Mouse (Mus musculus): ENCODE results near the gene Gm10320. TPM values are rescaled to one million over a fixed set of nuclear protein-coding genes. Genes with fewer than 3 reads are reported as not detected.

Gm10320 gene
- polyA plus RNA-seq, 2 experiments, result 0.85 to 0.96 TPM

GRCm38 (mm10) chr13:98512066-98512465 lies 20.3 kb upstream of the Gm10320 start:
- Histone ChIP-seq H3K27ac (no peak overlapping the region), H3K9me3 (ENCODE audit: control insufficient read depth, low read length) (no peaks in the 10 kb centered on the region), H3K36me3 (replicated peaks; ENCODE audit: control insufficient read depth, insufficient read depth, low read depth) (no peaks in the 10 kb centered on the region), H3K4me2 (ENCODE audit: low read depth) (no peak overlapping the region), H3K9ac (replicated peaks) (no peak overlapping the region), H3K4me1 (replicated peaks; ENCODE audit: control insufficient read depth in 2 of 2, insufficient read depth in 2 of 2, low read length in 1 of 2) (no peaks in the 10 kb centered on the region), H3K27me3 (ENCODE audit: control insufficient read depth, insufficient read depth, low read length) (peaks cover 11% of the 10 kb centered on the region), H3K4me3 (ENCODE audit: insufficient read depth in 1 of 2, low read depth in 2 of 2, low read length in 2 of 2) (no peak overlapping the region)
- TF ChIP-seq CTCF (IDR thresholded peaks at IDR 0.05; ENCODE audit: low read depth) (no peak), EP300 (IDR thresholded peaks at IDR 0.05; ENCODE audit: low read depth) (no peak)
- DNase-seq (ENCODE audit: low read depth in 3 of 3, low spot score in 3 of 3), result no peak
- 47% methylated on average over 4 of the region's 4 CpGs for WGBS (ENCODE audit: insufficient replicate concordance)
- no peak for ATAC-seq (ENCODE audit: insufficient read depth)

GRCm38 (mm10) chr13:98507656-98508055 lies 15.9 kb upstream of the Gm10320 start:
- 22% methylated on average over 2 of the region's 2 CpGs for WGBS (ENCODE audit: insufficient replicate concordance)
- no peaks in the 10 kb centered on the region for H3K36me3 ChIP-seq (replicated peaks; ENCODE audit: control insufficient read depth, insufficient read depth, low read depth)
- H3K4me3 ChIP-seq (ENCODE audit: insufficient read depth in 1 of 2, low read depth in 2 of 2, low read length in 2 of 2), result no peak overlapping the region
- no peaks in the 10 kb centered on the region for H3K9me3 ChIP-seq (ENCODE audit: control insufficient read depth, low read length)
- H3K4me2 ChIP-seq (ENCODE audit: low read depth), result no peak overlapping the region
- ATAC-seq (ENCODE audit: insufficient read depth), result no peak
- no peak overlapping the region for H3K9ac ChIP-seq (replicated peaks)
- peaks cover 55% of the 10 kb centered on the region for H3K27me3 ChIP-seq (ENCODE audit: control insufficient read depth, insufficient read depth, low read length)
- H3K4me1 ChIP-seq (replicated peaks; ENCODE audit: control insufficient read depth in 2 of 2, insufficient read depth in 2 of 2, low read length in 1 of 2), result no peaks in the 10 kb centered on the region
- no peak for DNase-seq (ENCODE audit: low read depth in 3 of 3, low spot score in 3 of 3)
- H3K27ac ChIP-seq, result no peak overlapping the region
- TF ChIP-seq EP300 (IDR thresholded peaks at IDR 0.05; ENCODE audit: low read depth) (no peak), CTCF (IDR thresholded peaks at IDR 0.05; ENCODE audit: low read depth) (no peak)

GRCm38 (mm10) chr13:98506496-98506895 lies 14.7 kb upstream of the Gm10320 start:
- no peak for DNase-seq (ENCODE audit: low read depth in 3 of 3, low spot score in 3 of 3)
- Histone ChIP-seq H3K27ac (no peak overlapping the region), H3K4me1 (replicated peaks; ENCODE audit: control insufficient read depth in 2 of 2, insufficient read depth in 2 of 2, low read length in 1 of 2) (no peaks in the 10 kb centered on the region), H3K36me3 (replicated peaks; ENCODE audit: control insufficient read depth, insufficient read depth, low read depth) (no peaks in the 10 kb centered on the region), H3K4me3 (ENCODE audit: insufficient read depth in 1 of 2, low read depth in 2 of 2, low read length in 2 of 2) (no peak overlapping the region), H3K4me2 (ENCODE audit: low read depth) (no peak overlapping the region), H3K9me3 (ENCODE audit: control insufficient read depth, low read length) (no peaks in the 10 kb centered on the region), H3K9ac (replicated peaks) (no peak overlapping the region), H3K27me3 (ENCODE audit: control insufficient read depth, insufficient read depth, low read length) (peaks cover 67% of the 10 kb centered on the region)
- no peak for ATAC-seq (ENCODE audit: insufficient read depth)
- TF ChIP-seq EP300 (IDR thresholded peaks at IDR 0.05; ENCODE audit: low read depth), result no peak
- TF ChIP-seq CTCF (IDR thresholded peaks at IDR 0.05; ENCODE audit: low read depth), result no peak
- WGBS (ENCODE audit: insufficient replicate concordance), result 6% methylated on average over 4 of the region's 4 CpGs

GRCm38 (mm10) chr13:98505989-98506388 lies 14.2 kb upstream of the Gm10320 start:
- ATAC-seq (ENCODE audit: insufficient read depth) (no peak), DNase-seq (ENCODE audit: low read depth in 3 of 3, low spot score in 3 of 3) (no peak)
- H3K4me1 ChIP-seq (replicated peaks; ENCODE audit: control insufficient read depth in 2 of 2, insufficient read depth in 2 of 2, low read length in 1 of 2), result no peaks in the 10 kb centered on the region
- H3K4me3 ChIP-seq (ENCODE audit: insufficient read depth in 1 of 2, low read depth in 2 of 2, low read length in 2 of 2), result no peak overlapping the region
- H3K9ac ChIP-seq (replicated peaks), result no peak overlapping the region
- no peaks in the 10 kb centered on the region for H3K9me3 ChIP-seq (ENCODE audit: control insufficient read depth, low read length)
- H3K27me3 ChIP-seq (ENCODE audit: control insufficient read depth, insufficient read depth, low read length), result peaks cover 72% of the 10 kb centered on the region
- H3K27ac ChIP-seq, result no peak overlapping the region
- H3K4me2 ChIP-seq (ENCODE audit: low read depth), result no peak overlapping the region
- H3K36me3 ChIP-seq (replicated peaks; ENCODE audit: control insufficient read depth, insufficient read depth, low read depth), result no peaks in the 10 kb centered on the region
- WGBS (ENCODE audit: insufficient replicate concordance), result 11% methylated on average over 6 of the region's 6 CpGs
- no peak for TF ChIP-seq EP300 (IDR thresholded peaks at IDR 0.05; ENCODE audit: low read depth)
- no peak for TF ChIP-seq CTCF (IDR thresholded peaks at IDR 0.05; ENCODE audit: low read depth)

GRCm38 (mm10) chr13:98505489-98505857 lies 13.7 kb upstream of the Gm10320 start:
- peaks cover 77% of the 10 kb centered on the region for H3K27me3 ChIP-seq (ENCODE audit: control insufficient read depth, insufficient read depth, low read length)

More at GRCm38 (mm10) chr13:98505489-98505857, 13.7 kb upstream of the Gm10320 start:
- DNase-seq (ENCODE audit: low read depth in 3 of 3, low spot score in 3 of 3) (no peak), ATAC-seq (ENCODE audit: insufficient read depth) (no peak)
- no peaks in the 10 kb centered on the region for H3K36me3 ChIP-seq (replicated peaks; ENCODE audit: control insufficient read depth, insufficient read depth, low read depth)
- H3K4me2 ChIP-seq (ENCODE audit: low read depth), result no peak overlapping the region
- H3K4me3 ChIP-seq (ENCODE audit: insufficient read depth in 1 of 2, low read depth in 2 of 2, low read length in 2 of 2), result no peak overlapping the region
- H3K9me3 ChIP-seq (ENCODE audit: control insufficient read depth, low read length), result no peaks in the 10 kb centered on the region
- no peak for TF ChIP-seq EP300 (IDR thresholded peaks at IDR 0.05; ENCODE audit: low read depth)
- no peak for TF ChIP-seq CTCF (IDR thresholded peaks at IDR 0.05; ENCODE audit: low read depth)
- 9% methylated on average over 11 of the region's 11 CpGs for WGBS (ENCODE audit: insufficient replicate concordance)
- no peaks in the 10 kb centered on the region for H3K4me1 ChIP-seq (replicated peaks; ENCODE audit: control insufficient read depth in 2 of 2, insufficient read depth in 2 of 2, low read length in 1 of 2)
- no peak overlapping the region for H3K9ac ChIP-seq (replicated peaks)
- H3K27ac ChIP-seq, result no peak overlapping the region

Data from liver, embryonic 14.5 days (tissue).